Mouse (Mus musculus) small intestine, adult 2 months (tissue): ENCODE measurements at regions not wholly inside any gene's neighbourhood (a gene's known extent, or its start where the extent isn't known, plus 50 kb on each side); places are given as distances from the start of the nearest gene placed in this dataset.

Source experiments
- H3K27ac ChIP-seq: fragments of 200-500 bp; 2 replicates; pipeline ENCODE4 v1.5.1; 2012; ENCODE audit warnings: low read depth, low read length, control low read depth, inconsistent platforms; ENCODE audit not compliant: insufficient read depth
- H3K27me3 ChIP-seq: fragments of 200-500 bp; 2 replicates; pipeline ENCODE4 v1.6.1; 2012; ENCODE audit warnings: mild to moderate bottlenecking, moderate library complexity, low read length, inconsistent platforms; ENCODE audit not compliant: control insufficient read depth, insufficient read depth
- H3K36me3 ChIP-seq: fragments of 200-500 bp; 2 replicates; pipeline ENCODE4 v1.6.1; 2012; ENCODE audit warnings: mild to moderate bottlenecking, low read length, control low read depth, inconsistent platforms; ENCODE audit not compliant: control insufficient read depth, insufficient read depth
- H3K4me1 ChIP-seq: fragments of 200-500 bp; 2 replicates; pipeline ENCODE4 v1.6.1; 2012; ENCODE audit warnings: low read length, inconsistent platforms, mixed read lengths; ENCODE audit not compliant: control insufficient read depth, insufficient read depth, insufficient read length
- H3K4me3 ChIP-seq: fragments of 200-500 bp; 2 replicates; pipeline ENCODE4 v1.5.1; 2012; ENCODE audit warnings: low read depth, mild to moderate bottlenecking, control low read depth, inconsistent platforms, low read length, moderate library complexity
- CTCF ChIP-seq: fragments of 200-500 bp; IDR thresholded peaks from 2 replicates; pipeline ENCODE4 v1.5.1; 2012; ENCODE audit warnings: low read depth, mild to moderate bottlenecking, control low read depth, inconsistent platforms, low read length, moderate library complexity, mixed read lengths; ENCODE audit not compliant: insufficient replicate concordance, insufficient read length; ENCODE audit errors: extremely low read depth
- POLR2A ChIP-seq: fragments of 200-500 bp; IDR thresholded peaks from 2 replicates; pipeline ENCODE4 v1.6.1; 2012; ENCODE audit warnings: low read depth, mild to moderate bottlenecking, control low read depth, inconsistent platforms, low read length, moderate library complexity
- WGBS: fragments of 180-500 bp; shearing (Covaris S2); methylation state at CpG from one replicate; pipeline ENCODE4 v1.1.7; 2018; 5-methylcytosine and 5-hydroxymethylcytosine counted together

DNA sequence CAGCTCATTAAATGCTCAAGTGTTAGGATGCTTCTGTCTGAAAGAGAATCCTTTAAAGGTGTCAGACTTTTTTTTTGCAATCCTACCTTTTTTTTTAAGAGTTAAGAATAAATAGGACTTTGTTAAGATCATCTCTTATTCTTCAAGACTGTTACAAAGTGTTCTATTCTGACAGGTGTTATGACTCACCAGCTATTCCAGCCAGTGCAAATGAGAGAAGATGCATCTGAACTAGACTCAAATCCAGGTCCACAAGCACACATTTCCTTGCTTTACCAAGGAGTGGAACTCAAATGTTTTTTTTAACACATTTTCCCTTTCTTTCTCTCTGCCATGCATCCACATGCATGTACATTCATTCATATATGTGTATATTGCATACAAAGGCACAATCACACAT, 98.4 kb upstream of the Atp10a start:
- no peak for TF ChIP-seq POLR2A
- no peak for TF ChIP-seq CTCF
- H3K4me3 ChIP-seq: no peak overlapping the region
- H3K27ac ChIP-seq: no peak overlapping the region
- H3K4me1 ChIP-seq: no peaks in the 10 kb centered on the region
- no peaks in the 10 kb centered on the region; the same call in 1 of the 2 replicates for H3K27me3 ChIP-seq
- no peaks in the 10 kb centered on the region for H3K36me3 ChIP-seq

- Histone ChIP-seq H3K36me3 (no peaks in the 10 kb centered on the region), H3K4me1 (no peaks in the 10 kb centered on the region), H3K27me3 (no peaks in the 10 kb centered on the region), H3K27ac (no peak overlapping the region), H3K4me3 (no peak overlapping the region)
- 21% methylated on average over 2 of the region's 2 CpGs for WGBS
- TF ChIP-seq CTCF: no peak
- no peak for TF ChIP-seq POLR2A
Observed at GRCm38 (mm10) chr7:58568807-58569206, 87.2 kb upstream of the Atp10a start.

GRCm38 (mm10) chr7:58584241-58584820, 71.6 kb upstream of the Atp10a start:
- H3K27ac ChIP-seq: no peak overlapping the region
- H3K4me3 ChIP-seq: no peak overlapping the region
- WGBS: 27% methylated on average over 4 of the region's 4 CpGs
- no peaks in the 10 kb centered on the region for H3K36me3 ChIP-seq
- H3K27me3 ChIP-seq: no peaks in the 10 kb centered on the region
- no peaks in the 10 kb centered on the region for H3K4me1 ChIP-seq
- no peak for TF ChIP-seq POLR2A
- peak; percentile 67; the same call in 1 of the 2 replicates for TF ChIP-seq CTCF

- no peaks in the 10 kb centered on the region for H3K4me1 ChIP-seq
- H3K4me3 ChIP-seq: no peak overlapping the region
- 54% methylated on average over 3 of the region's 3 CpGs for WGBS
- TF ChIP-seq POLR2A (no peak), CTCF (no peak)
- H3K27ac ChIP-seq: no peak overlapping the region
- no peaks in the 10 kb centered on the region for H3K27me3 ChIP-seq
- no peaks in the 10 kb centered on the region for H3K36me3 ChIP-seq
Observed at GRCm38 (mm10) chr7:58585626-58586256, 70.2 kb upstream of the Atp10a start.

GRCm38 (mm10) chr7:58595951-58596350, 60.0 kb upstream of the Atp10a start:
- WGBS: 61% methylated on average over 1 of the region's 1 CpGs
- no peak overlapping the region for H3K27ac ChIP-seq
- no peak overlapping the region for H3K4me3 ChIP-seq
- no peaks in the 10 kb centered on the region for H3K27me3 ChIP-seq
- TF ChIP-seq POLR2A: no peak
- no peak for TF ChIP-seq CTCF
- no peaks in the 10 kb centered on the region for H3K4me1 ChIP-seq
- no peaks in the 10 kb centered on the region for H3K36me3 ChIP-seq
